Mouse (Mus musculus): ENCODE measurements at regions not wholly inside any gene's neighbourhood (a gene's known extent, or its start where the extent isn't known, plus 50 kb on each side); places are given as distances from the start of the nearest gene placed in this dataset.

GRCm38 (mm10) chr4:26016071-26016470 lies 216.0 kb upstream of the Fut9 start:
- DNase-seq (ENCODE audit: low spot score in 2 of 2): no peak

GRCm38 (mm10) chr4:26000364-26000763 lies 200.3 kb upstream of the Fut9 start:
- DNase-seq (ENCODE audit: low spot score in 2 of 2): no peak

- DNase-seq (ENCODE audit: low spot score in 2 of 2): no peak
Measured at GRCm38 (mm10) chr4:25998561-25998960, 198.5 kb upstream of the Fut9 start.

- peak; percentile 10 for DNase-seq (ENCODE audit: low spot score in 2 of 2)
Measured at GRCm38 (mm10) chr4:25955696-25956348, 155.8 kb upstream of the Fut9 start.

- no peak for DNase-seq (ENCODE audit: low spot score in 2 of 2)
Measured at GRCm38 (mm10) chr4:25932546-25932945, 132.5 kb upstream of the Fut9 start.

- no peak for DNase-seq (ENCODE audit: low spot score in 2 of 2)
Measured at GRCm38 (mm10) chr4:25895381-25895980, 95.4 kb upstream of the Fut9 start.

GRCm38 (mm10) chr4:25891888-25892661 lies 92.0 kb upstream of the Fut9 start:
- DNase-seq (ENCODE audit: low spot score in 2 of 2): no peak

All from frontal cortex, postnatal 10 days (tissue).